Mouse (Mus musculus): ENCODE measurements at regions not wholly inside any gene's neighbourhood (a gene's known extent, or its start where the extent isn't known, plus 50 kb on each side); places are given as distances from the start of the nearest gene placed in this dataset.

DNA sequence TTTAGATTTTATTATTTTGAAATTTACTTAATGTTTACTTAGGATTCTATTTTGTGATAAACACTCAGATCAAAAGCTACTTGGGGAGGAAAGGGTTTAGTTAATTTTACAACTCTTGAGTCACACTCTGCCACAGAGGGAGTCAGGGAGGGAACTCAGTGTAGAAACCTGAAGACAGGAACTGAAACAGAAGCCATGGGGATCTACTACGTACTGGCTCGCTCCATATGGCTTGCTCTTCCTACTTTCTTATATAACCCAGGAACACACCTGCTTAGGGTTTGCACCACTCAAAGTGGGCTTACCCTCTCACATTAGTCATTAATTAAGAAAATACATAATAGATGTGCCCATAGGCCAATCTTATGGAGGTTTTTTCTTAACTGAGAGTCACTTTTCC is 54.8 kb upstream of the Shisa3 start:
- no peaks in the 10 kb centered on the region for H3K9me3 ChIP-seq (ENCODE audit: control insufficient read depth, low read depth, low read length)
- WGBS = 93% methylated on average over 2 of the region's 2 CpGs
- H3K4me1 ChIP-seq (ENCODE audit: control insufficient read depth, insufficient read depth, low read length) = no peaks in the 10 kb centered on the region
- no peak overlapping the region for H3K27ac ChIP-seq (ENCODE audit: low read length)
- no peaks in the 10 kb centered on the region for H3K36me3 ChIP-seq (ENCODE audit: control insufficient read depth, insufficient read depth, low read length)
- no peak overlapping the region for H3K4me2 ChIP-seq (replicated peaks; ENCODE audit: low read depth, low read length)
- H3K9ac ChIP-seq (replicated peaks; ENCODE audit: low read depth, low read length) = no peak overlapping the region
- H3K4me3 ChIP-seq (ENCODE audit: low read depth, low read length) = no peak overlapping the region
- ATAC-seq (ENCODE audit: insufficient number of reproducible peaks, insufficient read depth, low FRiP score, low read depth) = no peak
- no peaks in the 10 kb centered on the region for H3K27me3 ChIP-seq (ENCODE audit: control insufficient read depth, insufficient read depth, low read length)
